Mouse (Mus musculus) monocyte, adult 2 months (primary cell): ENCODE results near the gene Dgkz.

Source experiments
- DNase-seq, 2 experiments: peaks; one replicate each; pipeline ENCODE4 v3.0.0; 2022; ENCODE audit warnings: low spot score in 2 of 2, low read depth in 1 of 2

The Dgkz gene

GRCm38 (mm10) chr2:91922586-91923414 lies 52.9 kb downstream of the Dgkz start:
- DNase-seq: no peak

GRCm38 (mm10) chr2:91921790-91922570 lies 53.7 kb downstream of the Dgkz start:
- DNase-seq: no peak

- no peak for DNase-seq
Measured at GRCm38 (mm10) chr2:91921181-91921789, 54.4 kb downstream of the Dgkz start.

GRCm38 (mm10) chr2:91920130-91920529 lies 55.5 kb downstream of the Dgkz start:
- no peak for DNase-seq

- no peak for DNase-seq
Measured at GRCm38 (mm10) chr2:91917096-91917495, 58.6 kb downstream of the Dgkz start.

GRCm38 (mm10) chr2:91916346-91916977 lies 59.2 kb downstream of the Dgkz start:
- DNase-seq: no peak

GRCm38 (mm10) chr2:91913328-91914110 lies 62.1 kb downstream of the Dgkz start:
- no peak for DNase-seq

GRCm38 (mm10) chr2:91912616-91913015 lies 63.0 kb downstream of the Dgkz start:
- DNase-seq: no peak

- DNase-seq: no peak
Measured at GRCm38 (mm10) chr2:91906141-91906540, 69.5 kb downstream of the Dgkz start.

- no peak for DNase-seq
Measured at GRCm38 (mm10) chr2:91904618-91905307, 70.9 kb downstream of the Dgkz start.

- DNase-seq: no peak
Measured at GRCm38 (mm10) chr2:91903171-91903925, 72.3 kb downstream of the Dgkz start.

- no peak for DNase-seq
Measured at GRCm38 (mm10) chr2:91902336-91902735, 73.3 kb downstream of the Dgkz start.

- no peak for DNase-seq
Measured at GRCm38 (mm10) chr2:91900431-91900830, 75.2 kb downstream of the Dgkz start.

- DNase-seq: no peak
Measured at GRCm38 (mm10) chr2:91899141-91899540, 76.5 kb downstream of the Dgkz start.

- no peak for DNase-seq
Measured at GRCm38 (mm10) chr2:91897968-91898367, 77.7 kb downstream of the Dgkz start.

GRCm38 (mm10) chr2:91895401-91895800 lies 80.3 kb downstream of the Dgkz start:
- no peak for DNase-seq

- no peak for DNase-seq
Measured at GRCm38 (mm10) chr2:91894716-91895115, 80.9 kb downstream of the Dgkz start.

GRCm38 (mm10) chr2:91884616-91885015 lies 91.0 kb downstream of the Dgkz start:
- DNase-seq: no peak

- DNase-seq: no peak
Measured at GRCm38 (mm10) chr2:91883961-91884360, 91.7 kb downstream of the Dgkz start.
